Mouse (Mus musculus): Measurements from ENCODE around the gene Atxn3. TPM values are rescaled to one million over a fixed set of nuclear protein-coding genes. Genes with fewer than 3 reads are reported as not detected.
"Not testable (repeated sequence)": the region's sequence is repeated elsewhere in the genome, so short reads cannot be mapped to it uniquely, and the experiment has no call there.

Atxn3 gene
- polyA plus RNA-seq, 1 experiment: 17.6 TPM

- no peak for DNase-seq (ENCODE audit: low spot score)
Measured at GRCm38 (mm10) chr12:101958556-101958955, 510 bp upstream of the Atxn3 start.

- no peak for DNase-seq (ENCODE audit: low spot score)
Measured at GRCm38 (mm10) chr12:101957079-101957941, 736 bp downstream of the Atxn3 start.

GRCm38 (mm10) chr12:101955821-101956220 lies 2.2 kb downstream of the Atxn3 start:
- not testable (repeated sequence) for DNase-seq (ENCODE audit: low spot score)

GRCm38 (mm10) chr12:101948801-101949200 lies 9.2 kb downstream of the Atxn3 start:
- no peak for DNase-seq (ENCODE audit: low spot score)

GRCm38 (mm10) chr12:101947986-101948385 lies 10.1 kb downstream of the Atxn3 start:
- no peak for DNase-seq (ENCODE audit: low spot score)

- no peak for DNase-seq (ENCODE audit: low spot score)
Measured at GRCm38 (mm10) chr12:101937572-101937971, 20.5 kb downstream of the Atxn3 start.

- no peak for DNase-seq (ENCODE audit: low spot score)
Measured at GRCm38 (mm10) chr12:101935223-101935622, 22.8 kb downstream of the Atxn3 start.

- no peak for DNase-seq (ENCODE audit: low spot score)
Measured at GRCm38 (mm10) chr12:101928423-101928822, 29.6 kb downstream of the Atxn3 start.

- DNase-seq (ENCODE audit: low spot score): no peak
Measured at GRCm38 (mm10) chr12:101922313-101922712, 35.7 kb downstream of the Atxn3 start.

- no peak for DNase-seq (ENCODE audit: low spot score)
Measured at GRCm38 (mm10) chr12:101919847-101920246, 38.2 kb downstream of the Atxn3 start.

- DNase-seq (ENCODE audit: low spot score): no peak
Measured at GRCm38 (mm10) chr12:101917165-101917564, 40.9 kb downstream of the Atxn3 start.

- DNase-seq (ENCODE audit: low spot score): peak; percentile 85
Measured at GRCm38 (mm10) chr12:101912626-101913490, 45.2 kb downstream of the Atxn3 start, which contains the start of gene Trip11. Gene Trip11, minus strand, starts transcription at chr12:101913267.

- no peak for DNase-seq (ENCODE audit: low spot score)
Measured at GRCm38 (mm10) chr12:101911346-101911745, 46.7 kb downstream of the Atxn3 start.

- DNase-seq (ENCODE audit: low spot score): no peak
Measured at GRCm38 (mm10) chr12:101910360-101910759, 47.7 kb downstream of the Atxn3 start.

- DNase-seq (ENCODE audit: low spot score): no peak
Measured at GRCm38 (mm10) chr12:101905817-101906216, 52.2 kb downstream of the Atxn3 start.

- DNase-seq (ENCODE audit: low spot score): no peak
Measured at GRCm38 (mm10) chr12:101904906-101905305, 53.1 kb downstream of the Atxn3 start.

GRCm38 (mm10) chr12:101904170-101904569 lies 53.9 kb downstream of the Atxn3 start:
- DNase-seq (ENCODE audit: low spot score): no peak

GRCm38 (mm10) chr12:101899671-101900245 lies 58.3 kb downstream of the Atxn3 start:
- no peak for DNase-seq (ENCODE audit: low spot score)

GRCm38 (mm10) chr12:101898966-101899365 lies 59.1 kb downstream of the Atxn3 start:
- DNase-seq (ENCODE audit: low spot score): no peak

GRCm38 (mm10) chr12:101897113-101897512 lies 60.9 kb downstream of the Atxn3 start:
- DNase-seq (ENCODE audit: low spot score): no peak

GRCm38 (mm10) chr12:101893296-101893695 lies 64.8 kb downstream of the Atxn3 start:
- DNase-seq (ENCODE audit: low spot score): no peak

- DNase-seq (ENCODE audit: low spot score): no peak
Measured at GRCm38 (mm10) chr12:101892832-101893231, 65.2 kb downstream of the Atxn3 start.

Measured in urinary bladder, adult 2 months (tissue).